Mouse (Mus musculus) MEL (cell line): ENCODE measurements around the gene Rps25. TPM values are rescaled to one million over a fixed set of nuclear protein-coding genes. Genes with fewer than 3 reads are reported as not detected.

Source experiments
- DNase-seq: peaks from one replicate; pipeline ENCODE4 v3.0.0; 2011; ENCODE audit warnings: low read depth, low spot score
- H3K27ac ChIP-seq: 2 replicates; pipeline ENCODE4 v1.5.1; 2012; ENCODE audit warnings: low read depth, mild to moderate bottlenecking, control low read depth, low read length, moderate library complexity; ENCODE audit not compliant: control insufficient read depth
- H3K27me3 ChIP-seq, 2 experiments: fragments of 150-350 bp in 1 of 2; sonication (generic) in 1 of 2; 2 replicates each; pipeline ENCODE4 v1.6.1; 2012; ENCODE audit warnings: low read length in 2 of 2, mild to moderate bottlenecking in 2 of 2, improper control_type of control experiment in 1 of 2, moderate library complexity in 1 of 2; ENCODE audit not compliant: insufficient read depth in 2 of 2, control insufficient read depth in 1 of 2
- H3K36me3 ChIP-seq, 2 experiments: 2 replicates each; pipeline ENCODE4 v1.6.1; 2012 to 2014; ENCODE audit warnings: low read length in 2 of 2, improper control_type of control experiment in 1 of 2, inconsistent platforms in 1 of 2, mild to moderate bottlenecking in 1 of 2; ENCODE audit not compliant: insufficient read depth in 2 of 2, control insufficient read depth in 1 of 2
- H3K4me1 ChIP-seq, 2 experiments: fragments of 150-350 bp in 1 of 2; sonication (generic) in 1 of 2; 2 replicates each; pipeline ENCODE4 v1.6.1; 2012; ENCODE audit warnings: low read length in 2 of 2, improper control_type of control experiment in 1 of 2, mild to moderate bottlenecking in 1 of 2; ENCODE audit not compliant: insufficient read depth in 2 of 2, control insufficient read depth in 1 of 2
- H3K4me3 ChIP-seq, 2 experiments: fragments of 150-350 bp in 1 of 2; sonication (generic) in 1 of 2; 2 replicates each; pipeline ENCODE4 v1.5.1; 2012; ENCODE audit warnings: low read depth in 2 of 2, low read length in 2 of 2, mild to moderate bottlenecking in 2 of 2, moderate library complexity in 2 of 2, control low read depth in 1 of 2, improper control_type of control experiment in 1 of 2; ENCODE audit not compliant: control insufficient read depth in 1 of 2, insufficient read depth in 1 of 2
- H3K79me2 ChIP-seq: 2 replicates; pipeline ENCODE4 v1.6.1; 2012; ENCODE audit warnings: mild to moderate bottlenecking, low read length, moderate library complexity; ENCODE audit not compliant: control insufficient read depth, poor library complexity, insufficient read depth
- H3K9ac ChIP-seq: 2 replicates; pipeline ENCODE4 v1.6.1; 2012; ENCODE audit warnings: low read depth, mild to moderate bottlenecking, control low read depth, low read length, moderate library complexity; ENCODE audit not compliant: control insufficient read depth, poor library complexity, severe bottlenecking
- H3K9me3 ChIP-seq: fragments of 150-350 bp; sonication (generic); replicated peaks from 2 replicates; pipeline ENCODE4 v1.6.1; 2012; ENCODE audit warnings: mild to moderate bottlenecking, low read length, improper control_type of control experiment, moderate library complexity; ENCODE audit not compliant: insufficient read depth
- BHLHE40 ChIP-seq: IDR thresholded peaks from 2 replicates; pipeline ENCODE4 v1.6.1; 2012; ENCODE audit warnings: low read depth, mild to moderate bottlenecking, inconsistent platforms, low read length, improper control_type of control experiment, borderline replicate concordance
- CHD2 ChIP-seq: IDR thresholded peaks from 2 replicates; pipeline ENCODE4 v1.6.1; 2011; ENCODE audit warnings: low read length, improper control_type of control experiment
- CTCF ChIP-seq, 3 experiments: IDR thresholded peaks in 2 of 3; conservative IDR thresholded peaks in 1 of 3; 2 replicates each; pipeline ENCODE4 v1.5.1; 2011 to 2012; ENCODE audit warnings: low read length in 3 of 3, low read depth in 2 of 3, mild to moderate bottlenecking in 2 of 3, improper control_type of control experiment in 1 of 3, inconsistent platforms in 1 of 3, mixed read lengths in 1 of 3, moderate library complexity in 1 of 3; ENCODE audit not compliant: control insufficient read depth in 1 of 3, insufficient read depth in 1 of 3, poor library complexity in 1 of 3, severe bottlenecking in 1 of 3
- ELF1 ChIP-seq: IDR thresholded peaks from 2 replicates; pipeline ENCODE4 v1.6.1; 2014; ENCODE audit warnings: low read depth, mild to moderate bottlenecking, inconsistent platforms, low read length, improper control_type of control experiment, moderate library complexity
- EP300 ChIP-seq, 2 experiments: IDR thresholded peaks; 2 replicates each; pipeline ENCODE4 v1.6.1; 2011; ENCODE audit warnings: improper control_type of control experiment in 2 of 2, low read length in 2 of 2, low read depth in 1 of 2, mild to moderate bottlenecking in 1 of 2
- ETS1 ChIP-seq: IDR thresholded peaks from 2 replicates; pipeline ENCODE4 v1.6.1; 2012; ENCODE audit warnings: low read depth, mild to moderate bottlenecking, inconsistent platforms, low read length, improper control_type of control experiment, moderate library complexity
- GATA1 ChIP-seq: IDR thresholded peaks from 2 replicates; pipeline ENCODE4 v1.6.1; 2011; ENCODE audit warnings: low read depth, low read length, improper control_type of control experiment
- HCFC1 ChIP-seq: IDR thresholded peaks from 2 replicates; pipeline ENCODE4 v1.6.1; 2012; ENCODE audit warnings: low read depth, mild to moderate bottlenecking, inconsistent platforms, low read length, improper control_type of control experiment, moderate library complexity
- JUND ChIP-seq: IDR thresholded peaks from 2 replicates; pipeline ENCODE4 v1.6.1; 2011; ENCODE audit warnings: low read depth, mild to moderate bottlenecking, improper control_type of control experiment, low read length
- MAX ChIP-seq: IDR thresholded peaks from 2 replicates; pipeline ENCODE4 v1.6.1; 2011; ENCODE audit warnings: low read length, improper control_type of control experiment
- MAZ ChIP-seq: IDR thresholded peaks from 2 replicates; pipeline ENCODE4 v1.6.1; 2012; ENCODE audit warnings: low read depth, mild to moderate bottlenecking, inconsistent platforms, low read length, improper control_type of control experiment
- MEF2A ChIP-seq: IDR thresholded peaks from 2 replicates; pipeline ENCODE4 v1.6.1; 2014; ENCODE audit warnings: low read depth, mild to moderate bottlenecking, inconsistent platforms, low read length, improper control_type of control experiment; ENCODE audit not compliant: poor library complexity, insufficient replicate concordance, severe bottlenecking; ENCODE audit errors: extremely low read depth
- MXI1 ChIP-seq: IDR thresholded peaks from 2 replicates; pipeline ENCODE4 v1.6.1; 2011; ENCODE audit warnings: mild to moderate bottlenecking, low read depth, low read length, improper control_type of control experiment
- MYB ChIP-seq: IDR thresholded peaks from 2 replicates; pipeline ENCODE4 v1.6.1; 2011; ENCODE audit warnings: mild to moderate bottlenecking, low read depth, low read length, improper control_type of control experiment
- NRF1 ChIP-seq: IDR thresholded peaks from 2 replicates; pipeline ENCODE4 v1.6.1; 2014; ENCODE audit warnings: low read depth, mild to moderate bottlenecking, inconsistent platforms, low read length, improper control_type of control experiment, moderate library complexity; ENCODE audit not compliant: poor library complexity, insufficient read depth, severe bottlenecking
- POLR2A ChIP-seq, 2 experiments: IDR thresholded peaks; 2 replicates each; pipeline ENCODE4 v1.6.1; 2011 to 2012; ENCODE audit warnings: low read length in 2 of 2, mild to moderate bottlenecking in 2 of 2, control low read depth in 1 of 2, improper control_type of control experiment in 1 of 2, low read depth in 1 of 2, moderate library complexity in 1 of 2; ENCODE audit not compliant: control insufficient read depth in 1 of 2, insufficient read depth in 1 of 2, poor library complexity in 1 of 2
- POLR2AphosphoS2 ChIP-seq: IDR thresholded peaks from 2 replicates; pipeline ENCODE4 v1.6.1; 2011; ENCODE audit warnings: low read length, improper control_type of control experiment
- RCOR1 ChIP-seq: IDR thresholded peaks from 2 replicates; pipeline ENCODE4 v1.6.1; 2012; ENCODE audit warnings: low read depth, mild to moderate bottlenecking, inconsistent platforms, low read length, improper control_type of control experiment
- SIN3A ChIP-seq: IDR thresholded peaks from 2 replicates; pipeline ENCODE4 v1.6.1; 2012; ENCODE audit warnings: low read length, improper control_type of control experiment, inconsistent platforms
- TAL1 ChIP-seq: IDR thresholded peaks from 2 replicates; pipeline ENCODE4 v1.6.1; 2012; ENCODE audit warnings: mild to moderate bottlenecking, inconsistent platforms, low read length, moderate library complexity, mixed read lengths
- TBP ChIP-seq: IDR thresholded peaks from 2 replicates; pipeline ENCODE4 v1.8.0; 2011; ENCODE audit warnings: low read depth, low read length, improper control_type of control experiment
- TCF12 ChIP-seq: IDR thresholded peaks from 2 replicates; pipeline ENCODE4 v1.6.1; 2014; ENCODE audit warnings: low read depth, mild to moderate bottlenecking, inconsistent platforms, low read length, improper control_type of control experiment, moderate library complexity
- USF1 ChIP-seq: IDR thresholded peaks from 2 replicates; pipeline ENCODE4 v1.6.1; 2014; ENCODE audit warnings: low read depth, mild to moderate bottlenecking, inconsistent platforms, low read length, improper control_type of control experiment, moderate library complexity
- ZC3H11A ChIP-seq: IDR thresholded peaks from 2 replicates; pipeline ENCODE4 v1.6.1; 2012; ENCODE audit warnings: low read depth, mild to moderate bottlenecking, inconsistent platforms, low read length, improper control_type of control experiment
- ZKSCAN1 ChIP-seq: IDR thresholded peaks from 2 replicates; pipeline ENCODE4 v1.6.1; 2012; ENCODE audit warnings: low read depth, mild to moderate bottlenecking, inconsistent platforms, low read length, improper control_type of control experiment, moderate library complexity
- ZNF384 ChIP-seq: IDR thresholded peaks from 2 replicates; pipeline ENCODE4 v1.6.1; 2012; ENCODE audit warnings: low read depth, mild to moderate bottlenecking, inconsistent platforms, low read length, improper control_type of control experiment
- polyA plus RNA-seq, 2 experiments: library from polyadenylated mRNA; stranded (reverse) in 1 of 2; unstranded in 1 of 2; fragments of >175 nt in 1 of 2; fragments of >200 nt in 1 of 2; gene quantifications; 2 replicates each; pipeline versions ENCODE4 v1.2.1 to v1.2.4; 2012; ENCODE audit warnings: low replicate concordance in 2 of 2, low read depth in 1 of 2; ENCODE audit not compliant: insufficient read length in 2 of 2, insufficient read depth in 1 of 2, missing spikeins in 1 of 2
- total RNA-seq: library from RNA; depleted of rRNA; stranded (reverse); fragments of 300-350 nt; gene quantifications from 2 replicates; pipeline ENCODE4 v1.2.3, GENCODE M21; 2012

The Rps25 gene
- total and polyA plus RNA-seq, 3 experiments, result 2,743 to 3,114 TPM; not detected in 1

DNA sequence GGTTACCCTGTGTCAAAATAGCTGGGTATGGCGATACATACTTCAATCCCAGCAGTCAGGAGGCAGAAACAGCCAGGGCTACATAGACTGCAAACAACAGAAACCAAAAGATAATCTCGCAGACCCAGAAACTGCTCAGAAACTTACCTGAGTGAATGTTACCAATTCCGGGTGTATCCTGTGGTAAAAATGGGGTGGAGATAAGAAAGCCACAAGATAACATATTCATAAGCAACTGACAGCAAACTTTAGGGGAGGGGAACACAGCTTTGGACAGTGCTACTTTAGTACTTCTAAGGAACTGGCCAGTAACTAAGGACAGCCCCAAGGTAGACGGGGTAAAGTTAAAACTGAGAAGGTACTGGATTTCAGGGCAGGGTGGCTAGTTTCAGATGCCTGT, 5.4 kb downstream of the Rps25 start:
- Histone ChIP-seq H3K27ac (peak overlapping the region; percentile 72), H3K36me3 (peaks cover 6 to 44% of the 10 kb centered on the region in 2 experiments; a peak in 3 of 4 replicates), H3K27me3 (no peaks in the 10 kb centered on the region), H3K9me3 (no peaks in the 10 kb centered on the region), H3K9ac (no peak overlapping the region), H3K79me2 (peaks cover 24% of the 10 kb centered on the region), H3K4me3 (no peak overlapping the region), H3K4me1 (peaks cover 0 to 35% of the 10 kb centered on the region in 2 experiments; a peak in 2 of 4 replicates)
- DNase-seq, result peak; percentile 81
- TF ChIP-seq JUND (no peak), RCOR1 (peak; percentile 78), MEF2A (no peak), MAZ (no peak), TBP (no peak), ZC3H11A (no peak), CTCF (IDR thresholded peaks at IDR 0.05 in 2 of 3, conservative IDR thresholded peaks at IDR 0.05 in 1 of 3; ENCODE audit: control insufficient read depth in 1 of 3, insufficient read depth in 1 of 3, low read depth in 2 of 3, low read length in 3 of 3, poor library complexity in 1 of 3, severe bottlenecking in 1 of 3) (no peak), POLR2A (IDR thresholded peaks at IDR 0.05; ENCODE audit: control insufficient read depth in 1 of 2, insufficient read depth in 1 of 2, low read depth in 1 of 2, low read length in 2 of 2, poor library complexity in 1 of 2) (peak in 1 of 2 experiments; percentile 43; a peak in 1 of 4 replicates), POLR2AphosphoS2 (peak; percentile 88), TAL1 (peak; percentile 37), GATA1 (peak; percentile 93), MXI1 (no peak), ETS1 (peak; percentile 75), NRF1 (no peak), TCF12 (peak; percentile 89), USF1 (no peak), MAX (no peak), EP300 (IDR thresholded peaks at IDR 0.05; ENCODE audit: low read depth in 1 of 2, low read length in 2 of 2) (peak; percentile 78 to 89), HCFC1 (no peak), BHLHE40 (no peak), SIN3A (peak; percentile 70), MYB (no peak; the same call in 1 of the 2 replicates), ZKSCAN1 (no peak), CHD2 (no peak; the same call in 1 of the 2 replicates), ZNF384 (no peak), ELF1 (no peak)
